Mouse (Mus musculus): Measurements from ENCODE around the gene Pym1. TPM values are rescaled to one million over a fixed set of nuclear protein-coding genes. Genes with fewer than 3 reads are reported as not detected.
A peak's percentile ranks its signal among the peaks of the same experiment; 100 is the strongest.

The Pym1 gene
- polyA plus RNA-seq, 1 experiment from 2014 or later: 63.8 TPM

- WGBS: 24% methylated on average over 10 of the region's 10 CpGs
- H3K4me3 ChIP-seq: no peak overlapping the region
Measured at GRCm38 (mm10) chr10:128731002-128731433, 16.7 kb upstream of the Pym1 start.

GRCm38 (mm10) chr10:128731992-128732391 is 15.7 kb upstream of the Pym1 start:
- H3K36me3 ChIP-seq (replicated peaks): peaks cover 4% of the 10 kb centered on the region; the same call in 1 of the 2 replicates
- H3K4me1 ChIP-seq: peaks cover 4% of the 10 kb centered on the region; the same call in 1 of the 2 replicates
- H3K4me3 ChIP-seq: no peak overlapping the region
- H3K27me3 ChIP-seq (ENCODE audit: poor library complexity, severe bottlenecking): no peaks in the 10 kb centered on the region
- H3K9me3 ChIP-seq: peaks cover 3% of the 10 kb centered on the region; the same call in 1 of the 2 replicates
- H3K27ac ChIP-seq: no peak overlapping the region
- no peak for DNase-seq (ENCODE audit: extremely low spot score, low spot score)

More at GRCm38 (mm10) chr10:128731002-128731433, 16.7 kb upstream of the Pym1 start:
- peak; percentile 56 for DNase-seq (ENCODE audit: extremely low spot score, low spot score)
- H3K36me3 ChIP-seq (replicated peaks): peaks cover 4% of the 10 kb centered on the region; the same call in 1 of the 2 replicates
- no peaks in the 10 kb centered on the region for H3K27me3 ChIP-seq (ENCODE audit: poor library complexity, severe bottlenecking)
- H3K27ac ChIP-seq: no peak overlapping the region
- H3K4me1 ChIP-seq: peaks cover 4% of the 10 kb centered on the region; the same call in 1 of the 2 replicates
- peaks cover 3% of the 10 kb centered on the region; the same call in 1 of the 2 replicates for H3K9me3 ChIP-seq

- H3K27ac ChIP-seq: 0 out of 2 replicates have a peak overlapping the region, but pooled peaks have one; percentile 44
Measured at GRCm38 (mm10) chr10:128737435-128737834, 10.3 kb upstream of the Pym1 start.

GRCm38 (mm10) chr10:128740296-128740695 is 7.4 kb upstream of the Pym1 start:
- peaks cover 34% of the 10 kb centered on the region for H3K4me1 ChIP-seq
- no peak overlapping the region for H3K4me3 ChIP-seq
- no peaks in the 10 kb centered on the region for H3K9me3 ChIP-seq
- DNase-seq (ENCODE audit: extremely low spot score, low spot score): no peak
- H3K27me3 ChIP-seq (ENCODE audit: poor library complexity, severe bottlenecking): peaks cover 48% of the 10 kb centered on the region
- no peak overlapping the region for H3K27ac ChIP-seq
- no peaks in the 10 kb centered on the region for H3K36me3 ChIP-seq (replicated peaks)
- WGBS: 65% methylated on average over 2 of the region's 2 CpGs

More at GRCm38 (mm10) chr10:128737435-128737834, 10.3 kb upstream of the Pym1 start:
- WGBS: 5% methylated on average over 15 of the region's 15 CpGs
- DNase-seq (ENCODE audit: extremely low spot score, low spot score): no peak
- Histone ChIP-seq H3K36me3 (replicated peaks) (peaks cover 4% of the 10 kb centered on the region; the same call in 1 of the 2 replicates), H3K4me3 (peak overlapping the region; percentile 43), H3K4me1 (peaks cover 7% of the 10 kb centered on the region), H3K27me3 (ENCODE audit: poor library complexity, severe bottlenecking) (peaks cover 20% of the 10 kb centered on the region), H3K9me3 (peaks cover 3% of the 10 kb centered on the region; the same call in 1 of the 2 replicates)

GRCm38 (mm10) chr10:128742616-128743015 is 5.1 kb upstream of the Pym1 start:
- H3K36me3 ChIP-seq (replicated peaks): no peaks in the 10 kb centered on the region
- H3K9me3 ChIP-seq: no peaks in the 10 kb centered on the region
- peaks cover 35% of the 10 kb centered on the region for H3K4me1 ChIP-seq
- DNase-seq (ENCODE audit: extremely low spot score, low spot score): no peak
- 52% methylated on average over 4 of the region's 4 CpGs for WGBS
- H3K27ac ChIP-seq: no peak overlapping the region
- peaks cover 63% of the 10 kb centered on the region for H3K27me3 ChIP-seq (ENCODE audit: poor library complexity, severe bottlenecking)
- H3K4me3 ChIP-seq: no peak overlapping the region

GRCm38 (mm10) chr10:128743235-128743634 is 4.5 kb upstream of the Pym1 start:
- WGBS: 8% methylated on average over 7 of the region's 7 CpGs

GRCm38 (mm10) chr10:128743791-128744191 is 3.9 kb upstream of the Pym1 start:
- WGBS: under 1% methylated on average over 37 of the region's 37 CpGs

More at GRCm38 (mm10) chr10:128743235-128743634, 4.5 kb upstream of the Pym1 start:
- Histone ChIP-seq H3K27me3 (ENCODE audit: poor library complexity, severe bottlenecking) (peaks cover 63% of the 10 kb centered on the region), H3K9me3 (no peaks in the 10 kb centered on the region), H3K27ac (peak overlapping the region; percentile 78; the same call in 1 of the 2 replicates), H3K4me3 (peak overlapping the region; percentile 72), H3K36me3 (replicated peaks) (no peaks in the 10 kb centered on the region), H3K4me1 (peaks cover 36% of the 10 kb centered on the region)
- DNase-seq (ENCODE audit: extremely low spot score, low spot score): no peak

GRCm38 (mm10) chr10:128744211-128744610 is 3.5 kb upstream of the Pym1 start:
- peak overlapping the region; percentile 72 for H3K4me3 ChIP-seq
- peaks cover 40% of the 10 kb centered on the region for H3K4me1 ChIP-seq
- H3K36me3 ChIP-seq (replicated peaks): no peaks in the 10 kb centered on the region
- H3K9me3 ChIP-seq: no peaks in the 10 kb centered on the region
- H3K27ac ChIP-seq: peak overlapping the region; percentile 78
- WGBS: 8% methylated on average over 8 of the region's 8 CpGs
- DNase-seq (ENCODE audit: extremely low spot score, low spot score): no peak
- peaks cover 63% of the 10 kb centered on the region for H3K27me3 ChIP-seq (ENCODE audit: poor library complexity, severe bottlenecking)

More at GRCm38 (mm10) chr10:128743791-128744191, 3.9 kb upstream of the Pym1 start:
- H3K27me3 ChIP-seq (ENCODE audit: poor library complexity, severe bottlenecking): peaks cover 63% of the 10 kb centered on the region
- H3K36me3 ChIP-seq (replicated peaks): no peaks in the 10 kb centered on the region
- peak overlapping the region; percentile 78 for H3K27ac ChIP-seq
- peak overlapping the region; percentile 72 for H3K4me3 ChIP-seq
- H3K9me3 ChIP-seq: no peaks in the 10 kb centered on the region
- peaks cover 36% of the 10 kb centered on the region for H3K4me1 ChIP-seq
- peak; percentile 60 for DNase-seq (ENCODE audit: extremely low spot score, low spot score)

- WGBS: 23% methylated on average over 18 of the region's 18 CpGs
- Histone ChIP-seq H3K9me3 (no peaks in the 10 kb centered on the region), H3K36me3 (replicated peaks) (no peaks in the 10 kb centered on the region), H3K27ac (peak within 1 kb of the TSS; percentile 78), H3K4me1 (peaks cover 47% of the 10 kb centered on the region), H3K4me3 (peak within 1 kb of the TSS; percentile 72), H3K27me3 (ENCODE audit: poor library complexity, severe bottlenecking) (peaks cover 63% of the 10 kb centered on the region)
- no peak for DNase-seq (ENCODE audit: extremely low spot score, low spot score)
Measured at GRCm38 (mm10) chr10:128744680-128745601, 2.7 kb upstream of the Pym1 start, which contains the start of gene Dgka. Dgka (minus strand) TSS chr10:128744855.

GRCm38 (mm10) chr10:128745946-128746613 is 1.6 kb upstream of the Pym1 start:
- WGBS: 92% methylated on average over 10 of the region's 10 CpGs
- H3K4me1 ChIP-seq: peaks cover 52% of the 10 kb centered on the region

GRCm38 (mm10) chr10:128746972-128747645 is 580 bp upstream of the Pym1 start:
- Histone ChIP-seq H3K4me3 (peak overlapping the region; percentile 85), H3K36me3 (replicated peaks) (peaks cover 2% of the 10 kb centered on the region), H3K9me3 (no peaks in the 10 kb centered on the region), H3K27ac (peak overlapping the region; percentile 97), H3K27me3 (ENCODE audit: poor library complexity, severe bottlenecking) (peaks cover 46% of the 10 kb centered on the region), H3K4me1 (peaks cover 52% of the 10 kb centered on the region)
- WGBS: 34% methylated on average over 9 of the region's 9 CpGs
- DNase-seq (ENCODE audit: extremely low spot score, low spot score): no peak

More at GRCm38 (mm10) chr10:128745946-128746613, 1.6 kb upstream of the Pym1 start:
- Histone ChIP-seq H3K36me3 (replicated peaks) (no peaks in the 10 kb centered on the region), H3K27me3 (ENCODE audit: poor library complexity, severe bottlenecking) (peaks cover 57% of the 10 kb centered on the region), H3K27ac (no peak overlapping the region), H3K4me3 (no peak overlapping the region), H3K9me3 (no peaks in the 10 kb centered on the region)
- no peak for DNase-seq (ENCODE audit: extremely low spot score, low spot score)

All from forebrain, embryonic 10.5 days (tissue).